Comparison of ENCODE assay signal across 17 mouse cellular contexts in the genomic region with DNA sequence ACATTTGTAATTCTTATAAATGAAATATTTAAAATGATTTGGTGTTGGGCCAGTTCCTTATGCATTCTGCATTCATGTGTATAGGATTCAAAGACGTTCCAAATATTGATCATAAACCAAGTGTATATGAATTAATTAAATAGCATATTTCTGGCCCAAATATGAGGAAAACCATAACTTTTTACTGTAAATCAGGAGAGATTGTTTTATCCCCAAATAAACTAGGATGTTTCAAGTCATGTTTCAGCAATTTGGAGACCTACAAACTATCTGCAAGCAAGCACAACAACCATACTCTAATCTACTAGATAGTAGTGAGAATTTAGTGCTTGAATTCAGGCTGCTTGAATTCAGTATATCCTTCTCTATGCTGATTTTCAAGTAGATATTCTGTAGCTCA.
A peak's percentile ranks its signal among the peaks of the same experiment; 100 is the strongest.
DNase-seq lines count a peak whose midpoint lies in the region; ATAC-seq and TF ChIP-seq lines count a peak whose summit lies in the region.
"Had no signal": no experiment of that assay in that cellular context is flagged by ENCODE, and none has a peak within 500 bp of the region (broad histone marks: within the 10 kb centered on the region; RNA-seq: fewer than 3 reads in every experiment).

No protein-coding gene starts in this region.

- H3K4me2 ChIP-seq in forebrain, embryonic 12.5 days: peak overlapping the region; percentile 61
- H3K4me2 ChIP-seq in hindbrain, embryonic 13.5 days: peak overlapping the region; percentile 87
- peak overlapping the region; percentile 95 for H3K4me2 ChIP-seq in midbrain, embryonic 14.5 days (ENCODE audit: low read length)
- H3K4me2 ChIP-seq: heart, embryonic 11.5 days; limb, embryonic 13.5 days had no signal

- no peak for TF ChIP-seq CTCF in cortical plate, adult 2 months (IDR thresholded peaks at IDR 0.05; ENCODE audit: extremely low read depth, insufficient read depth, low read length)

- H3K9me3 ChIP-seq in forebrain, embryonic 12.5 days: no peaks in the 10 kb centered on the region
- H3K9me3 ChIP-seq in hindbrain, embryonic 13.5 days: no peaks in the 10 kb centered on the region
- no peaks in the 10 kb centered on the region for H3K9me3 ChIP-seq in midbrain, embryonic 14.5 days (ENCODE audit: control insufficient read depth, low read length)
- H3K9me3 ChIP-seq: limb, embryonic 13.5 days had no signal

- H3K27ac ChIP-seq in cortical plate, adult 2 months (ENCODE audit: insufficient read depth, low read length): no peak overlapping the region
- peak overlapping the region; percentile 91 for H3K27ac ChIP-seq in forebrain, embryonic 12.5 days
- H3K27ac ChIP-seq in hindbrain, embryonic 13.5 days: peak overlapping the region; percentile 91
- peak overlapping the region; percentile 87 for H3K27ac ChIP-seq in midbrain, embryonic 14.5 days (replicated peaks; ENCODE audit: low read depth, low read length)
- H3K27ac ChIP-seq: limb, embryonic 13.5 days had no signal

- ATAC-seq in forebrain, embryonic 12.5 days (ENCODE audit: low FRiP score): no peak
- ATAC-seq in hindbrain, embryonic 13.5 days (ENCODE audit: low FRiP score): no peak
- ATAC-seq in midbrain, embryonic 14.5 days (ENCODE audit: low FRiP score, low TSS enrichment): no peak
- ATAC-seq: Patski had no signal

- no peaks in the 10 kb centered on the region for H3K27me3 ChIP-seq in forebrain, embryonic 12.5 days
- H3K27me3 ChIP-seq in hindbrain, embryonic 13.5 days: no peaks in the 10 kb centered on the region
- H3K27me3 ChIP-seq in midbrain, embryonic 14.5 days (ENCODE audit: control insufficient read depth, insufficient read depth, low read length): no peaks in the 10 kb centered on the region

- H3K36me3 ChIP-seq in forebrain, embryonic 12.5 days (replicated peaks): peaks cover 46% of the 10 kb centered on the region
- H3K36me3 ChIP-seq in hindbrain, embryonic 13.5 days: peaks cover 26% of the 10 kb centered on the region
- H3K36me3 ChIP-seq in midbrain, embryonic 14.5 days (ENCODE audit: control insufficient read depth, insufficient read depth, low read length): peaks cover 56% of the 10 kb centered on the region
- H3K36me3 ChIP-seq: limb, embryonic 13.5 days had no signal

- peak overlapping the region; percentile 79 for H3K9ac ChIP-seq in forebrain, embryonic 12.5 days
- peak overlapping the region; percentile 77 for H3K9ac ChIP-seq in hindbrain, embryonic 13.5 days
- H3K9ac ChIP-seq in midbrain, embryonic 14.5 days (replicated peaks; ENCODE audit: low read length): peak overlapping the region; percentile 88
- H3K9ac ChIP-seq: limb, embryonic 13.5 days had no signal

- no peak for TF ChIP-seq POLR2A in cortical plate, adult 2 months (IDR thresholded peaks at IDR 0.05; ENCODE audit: extremely low read depth, insufficient read depth, low read length)

- peak; percentile 50 for DNase-seq in midbrain, embryonic 14.5 days
- DNase-seq in ovary, postnatal 14 days (ENCODE audit: low spot score): no peak
- no peak for DNase-seq in heart, adult 11 months
- no peak for DNase-seq in spleen, postnatal 36 days (ENCODE audit: low spot score in 2 of 2)
- DNase-seq in spleen, adult 18-20 months: no peak
- DNase-seq: B cell, adult 2 months; cerebellum, adult 11-12 months; gastrocnemius, postnatal 36 days; heart, postnatal 4 days; kidney, adult 2 months; thymus, postnatal 14 days had no signal

- peak overlapping the region; percentile 14; the same call in 1 of the 2 replicates for H3K4me3 ChIP-seq in cortical plate, adult 2 months (ENCODE audit: insufficient read depth, low read length)
- H3K4me3 ChIP-seq in forebrain, embryonic 12.5 days (replicated peaks): peak overlapping the region; percentile 50
- peak overlapping the region; percentile 46 for H3K4me3 ChIP-seq in hindbrain, embryonic 13.5 days
- peak overlapping the region; percentile 86 for H3K4me3 ChIP-seq in midbrain, embryonic 14.5 days (replicated peaks; ENCODE audit: low read depth, low read length)
- H3K4me3 ChIP-seq: limb, embryonic 13.5 days had no signal

- H3K4me1 ChIP-seq in cortical plate, adult 2 months (ENCODE audit: control insufficient read depth, insufficient read depth, low read length): peaks cover 1% of the 10 kb centered on the region; the same call in 1 of the 2 replicates
- H3K4me1 ChIP-seq in forebrain, embryonic 12.5 days: no peaks in the 10 kb centered on the region
- H3K4me1 ChIP-seq in hindbrain, embryonic 13.5 days (replicated peaks): 0 out of 2 replicates have a peak, but pooled peaks cover 9% of the 10 kb centered on the region
- H3K4me1 ChIP-seq in midbrain, embryonic 14.5 days (ENCODE audit: control insufficient read depth, insufficient read depth, low read length): no peaks in the 10 kb centered on the region

- WGBS in forebrain, embryonic 12.5 days: 10% methylated on average over 1 of the region's 1 CpGs
- 12% methylated on average over 1 of the region's 1 CpGs for WGBS in hindbrain, embryonic 13.5 days
- 16% methylated on average over 1 of the region's 1 CpGs for WGBS in midbrain, embryonic 14.5 days

Comparison
In these comparisons a context has a peak if more than half of its experiments do, and no peak if none do; other contexts are left out.
1. H3K4me3 ChIP-seq: peak in every context shown above with its lines; median percentile 86 in midbrain, embryonic 14.5 days; 50 in forebrain, embryonic 12.5 days; 46 in hindbrain, embryonic 13.5 days; 14 in cortical plate, adult 2 months.